ENCODE assay signal across 17 mouse cellular contexts in the genomic region with DNA sequence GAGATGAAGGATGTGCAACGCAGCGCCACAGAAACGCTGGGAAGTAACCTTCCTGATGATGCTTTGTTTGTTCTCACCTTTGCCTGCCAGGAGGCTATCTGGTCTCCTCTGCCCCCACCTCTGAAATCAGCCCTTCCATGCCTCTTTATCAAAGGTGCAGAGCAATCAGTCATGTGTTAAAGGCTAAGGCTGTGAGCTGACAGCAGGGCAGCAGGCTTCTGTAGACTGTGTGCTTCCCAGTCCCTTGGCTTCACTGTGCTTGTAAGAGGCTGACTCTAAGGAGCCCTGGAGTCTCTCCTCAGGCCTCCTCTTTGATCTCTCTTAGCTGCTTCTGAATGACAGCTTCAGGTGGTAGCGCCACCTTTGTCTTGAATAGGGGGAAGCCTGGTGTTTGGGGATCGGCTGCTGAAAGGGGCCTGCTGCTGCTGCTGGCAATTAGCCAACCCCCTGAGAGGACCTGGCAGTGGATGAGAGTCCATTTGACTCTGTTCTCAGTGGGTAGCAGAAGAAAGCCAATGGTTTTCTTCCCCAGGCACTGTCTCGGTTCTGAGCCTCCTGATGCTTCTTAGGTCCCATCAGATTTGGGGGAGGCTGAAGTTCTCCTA.
DNase-seq lines count a peak whose midpoint lies in the region; ATAC-seq lines count a peak whose summit lies in the region.
"Had no signal": no experiment of that assay in that cellular context is flagged by ENCODE, and none has a peak within 500 bp of the region (broad histone marks: within the 10 kb centered on the region; RNA-seq: fewer than 3 reads in every experiment).

No protein-coding gene starts in this region.

- WGBS in heart, embryonic 12.5 days, result 13% methylated on average over 6 of the region's 6 CpGs
- WGBS in limb, embryonic 11.5 days, result 13% methylated on average over 6 of the region's 6 CpGs
- WGBS in limb, embryonic 10.5 days, result 13% methylated on average over 6 of the region's 6 CpGs
- 5% methylated on average over 6 of the region's 6 CpGs for WGBS in forebrain, embryonic 12.5 days
- 14% methylated on average over 6 of the region's 6 CpGs for WGBS in midbrain, embryonic 15.5 days

- no peak for DNase-seq in heart, postnatal 14 days
- DNase-seq in limb, embryonic 11.5 days (ENCODE audit: low spot score), result peak; percentile 37
- no peak for DNase-seq in limb, embryonic 10.5 days (ENCODE audit: low spot score)
- no peak for DNase-seq in lung, postnatal 10 days
- no peak for DNase-seq in right cerebral cortex, postnatal 36 days (ENCODE audit: low spot score in 2 of 2)
- DNase-seq: adrenal gland, postnatal 14 days; gastrocnemius, postnatal 10 days; kidney, adult 2 months; lung, adult 2 months; thymus, postnatal 25 days had no signal

- intact Hi-C loops in heart, postnatal 14 days (cut with DNase I), result no loop called here

- peaks cover 3% of the 10 kb centered on the region; the same call in 1 of the 2 replicates for H3K4me1 ChIP-seq in heart, embryonic 12.5 days (replicated peaks)
- 0 out of 2 replicates have a peak, but pooled peaks cover 3% of the 10 kb centered on the region for H3K4me1 ChIP-seq in limb, embryonic 11.5 days (ENCODE audit: control insufficient read depth, insufficient read depth, low read length)
- peaks cover 9% of the 10 kb centered on the region for H3K4me1 ChIP-seq in limb, embryonic 10.5 days
- peaks cover 17% of the 10 kb centered on the region for H3K4me1 ChIP-seq in forebrain, embryonic 12.5 days
- H3K4me1 ChIP-seq in midbrain, embryonic 15.5 days, result peaks cover 10% of the 10 kb centered on the region

- ATAC-seq in heart, embryonic 12.5 days (ENCODE audit: insufficient number of reproducible peaks, low FRiP score), result no peak; the same call in 1 of the 2 replicates
- no peak for ATAC-seq in limb, embryonic 11.5 days (ENCODE audit: insufficient number of reproducible peaks, low FRiP score, low TSS enrichment, low read depth)
- peak; percentile 39; the same call in 1 of the 2 replicates for ATAC-seq in forebrain, embryonic 12.5 days (ENCODE audit: low FRiP score)
- peak; percentile 86 for ATAC-seq in midbrain, embryonic 15.5 days (replicated peaks)
- ATAC-seq: CD4-positive, CD25-positive, alpha-beta regulatory T cell, adult 4 months; Patski had no signal

- no peaks in the 10 kb centered on the region for H3K27me3 ChIP-seq in heart, embryonic 12.5 days (replicated peaks)
- H3K27me3 ChIP-seq in limb, embryonic 11.5 days (ENCODE audit: control insufficient read depth, insufficient read depth, low read length), result no peaks in the 10 kb centered on the region
- no peaks in the 10 kb centered on the region for H3K27me3 ChIP-seq in limb, embryonic 10.5 days (ENCODE audit: low read depth, poor library complexity, severe bottlenecking)
- peaks cover 6% of the 10 kb centered on the region; the same call in 1 of the 2 replicates for H3K27me3 ChIP-seq in forebrain, embryonic 12.5 days
- no peaks in the 10 kb centered on the region for H3K27me3 ChIP-seq in midbrain, embryonic 15.5 days (replicated peaks)
- H3K27me3 ChIP-seq: Patski had no signal

- H3K4me3 ChIP-seq in heart, embryonic 12.5 days, result no peak overlapping the region
- H3K4me3 ChIP-seq in limb, embryonic 11.5 days (ENCODE audit: low read depth, low read length), result no peak overlapping the region
- no peak overlapping the region for H3K4me3 ChIP-seq in limb, embryonic 10.5 days
- no peak overlapping the region for H3K4me3 ChIP-seq in forebrain, embryonic 12.5 days (replicated peaks)
- no peak overlapping the region for H3K4me3 ChIP-seq in midbrain, embryonic 15.5 days
- H3K4me3 ChIP-seq: erythroblast, embryonic 14.5 days; limb, embryonic 12.5 days had no signal

- no peaks in the 10 kb centered on the region for H3K36me3 ChIP-seq in heart, embryonic 12.5 days
- no peaks in the 10 kb centered on the region for H3K36me3 ChIP-seq in limb, embryonic 11.5 days (ENCODE audit: control insufficient read depth, insufficient read depth, low read length)
- no peaks in the 10 kb centered on the region for H3K36me3 ChIP-seq in limb, embryonic 10.5 days
- no peaks in the 10 kb centered on the region for H3K36me3 ChIP-seq in forebrain, embryonic 12.5 days (replicated peaks)
- H3K36me3 ChIP-seq in midbrain, embryonic 15.5 days (replicated peaks), result no peaks in the 10 kb centered on the region
- H3K36me3 ChIP-seq: limb, embryonic 12.5 days had no signal

- no peak overlapping the region for H3K9ac ChIP-seq in heart, embryonic 12.5 days
- no peak overlapping the region for H3K9ac ChIP-seq in limb, embryonic 11.5 days (ENCODE audit: low read length)
- no peak overlapping the region for H3K9ac ChIP-seq in forebrain, embryonic 12.5 days
- H3K9ac ChIP-seq in midbrain, embryonic 15.5 days, result no peak overlapping the region
- H3K9ac ChIP-seq: limb, embryonic 12.5 days had no signal

- H3K27ac ChIP-seq in heart, embryonic 12.5 days (ENCODE audit: poor library complexity, severe bottlenecking), result no peak overlapping the region
- H3K27ac ChIP-seq in limb, embryonic 11.5 days (replicated peaks; ENCODE audit: low read depth, low read length), result no peak overlapping the region
- no peak overlapping the region for H3K27ac ChIP-seq in limb, embryonic 10.5 days
- H3K27ac ChIP-seq in forebrain, embryonic 12.5 days, result no peak overlapping the region
- H3K27ac ChIP-seq in midbrain, embryonic 15.5 days, result no peak overlapping the region
- H3K27ac ChIP-seq: limb, embryonic 12.5 days had no signal

- peak overlapping the region; percentile 17; the same call in 1 of the 2 replicates for H3K4me2 ChIP-seq in heart, embryonic 12.5 days
- no peak overlapping the region for H3K4me2 ChIP-seq in limb, embryonic 11.5 days (ENCODE audit: low read depth, severe bottlenecking)
- no peak overlapping the region for H3K4me2 ChIP-seq in forebrain, embryonic 12.5 days
- no peak overlapping the region for H3K4me2 ChIP-seq in midbrain, embryonic 15.5 days
- H3K4me2 ChIP-seq: limb, embryonic 12.5 days had no signal

- 0 out of 2 replicates have a peak, but pooled peaks cover 5% of the 10 kb centered on the region for H3K9me3 ChIP-seq in heart, embryonic 12.5 days (replicated peaks)
- H3K9me3 ChIP-seq in limb, embryonic 11.5 days (ENCODE audit: control insufficient read depth, low read length), result no peaks in the 10 kb centered on the region
- H3K9me3 ChIP-seq in limb, embryonic 10.5 days (replicated peaks), result no peaks in the 10 kb centered on the region
- H3K9me3 ChIP-seq in forebrain, embryonic 12.5 days, result no peaks in the 10 kb centered on the region
- H3K9me3 ChIP-seq in midbrain, embryonic 15.5 days, result no peaks in the 10 kb centered on the region
- H3K9me3 ChIP-seq: limb, embryonic 12.5 days had no signal

Comparison
In these comparisons a context has a peak if more than half of its experiments do, and no peak if none do; other contexts are left out.
1. ATAC-seq: peak in forebrain, embryonic 12.5 days (single experiment) and midbrain, embryonic 15.5 days (single experiment); none in heart, embryonic 12.5 days (single experiment) and limb, embryonic 11.5 days (single experiment).